Mouse (Mus musculus) lung, embryonic 16.5 days (tissue): ENCODE data around the gene Polg2. TPM values are rescaled to one million over a fixed set of nuclear protein-coding genes. Genes with fewer than 3 reads are reported as not detected.
"Not testable (repeated sequence)": the region's sequence is repeated elsewhere in the genome, so short reads cannot be mapped to it uniquely, and the experiment has no call there.

Experiments
- ATAC-seq: fragments of 200-750 bp; cut with Nextera tagmentation; 2 replicates; pipeline ENCODE4 v1.8.0; 2017; ENCODE audit warnings: low read depth, mild to moderate bottlenecking, moderate library complexity
- H3K27ac ChIP-seq: fragments of 300-500 bp; sonication (generic); 2 replicates; pipeline ENCODE4 v1.5.1; 2014; ENCODE audit warnings: mild to moderate bottlenecking, control low read depth, low read length
- H3K27me3 ChIP-seq: fragments of 300-500 bp; sonication (generic); 2 replicates; pipeline ENCODE4 v1.6.1; 2014; ENCODE audit warnings: low read depth, low read length, mixed read lengths; ENCODE audit not compliant: control insufficient read depth, insufficient read depth
- H3K36me3 ChIP-seq: fragments of 300-500 bp; sonication (generic); 2 replicates; pipeline ENCODE4 v1.6.1; 2014; ENCODE audit warnings: low read length; ENCODE audit not compliant: control insufficient read depth, insufficient read depth
- H3K4me1 ChIP-seq: fragments of 300-500 bp; sonication (generic); replicated peaks from 2 replicates; pipeline ENCODE4 v1.6.1; 2014; ENCODE audit warnings: low read length, mixed read lengths; ENCODE audit not compliant: control insufficient read depth, insufficient read depth
- H3K4me2 ChIP-seq: fragments of 300-500 bp; sonication (generic); 2 replicates; pipeline ENCODE4 v1.6.1; 2014; ENCODE audit warnings: low read depth, low read length, control low read depth
- H3K4me3 ChIP-seq: fragments of 300-500 bp; sonication (generic); 2 replicates; pipeline ENCODE4 v1.5.1; 2014; ENCODE audit warnings: mild to moderate bottlenecking, low read length, control low read depth
- H3K9ac ChIP-seq: fragments of 300-500 bp; sonication (generic); 2 replicates; pipeline ENCODE4 v1.6.1; 2014; ENCODE audit warnings: low read length, control low read depth
- H3K9me3 ChIP-seq: fragments of 300-500 bp; sonication (generic); 2 replicates; pipeline ENCODE4 v1.6.1; 2016; ENCODE audit warnings: low read length; ENCODE audit not compliant: control insufficient read depth
- WGBS: fragments of 180-500 bp; shearing (Covaris S2); extraction: QIAGEN DNeasy Blood & Tissue Kit; methylation state at CpG from one replicate; pipeline ENCODE4 v1.1.7; 2014; 5-methylcytosine and 5-hydroxymethylcytosine counted together
- polyA plus RNA-seq: library from polyadenylated mRNA; unstranded; fragments of >200 nt; fragmentation: Nextera tagmentation; extraction: Ambion mirVana; gene quantifications from 2 replicates; pipeline ENCODE4 v1.2.1, GENCODE M21; 2015

The Polg2 gene
- polyA plus RNA-seq, 1 experiment from 2014 or later: 9.0 TPM

DNA sequence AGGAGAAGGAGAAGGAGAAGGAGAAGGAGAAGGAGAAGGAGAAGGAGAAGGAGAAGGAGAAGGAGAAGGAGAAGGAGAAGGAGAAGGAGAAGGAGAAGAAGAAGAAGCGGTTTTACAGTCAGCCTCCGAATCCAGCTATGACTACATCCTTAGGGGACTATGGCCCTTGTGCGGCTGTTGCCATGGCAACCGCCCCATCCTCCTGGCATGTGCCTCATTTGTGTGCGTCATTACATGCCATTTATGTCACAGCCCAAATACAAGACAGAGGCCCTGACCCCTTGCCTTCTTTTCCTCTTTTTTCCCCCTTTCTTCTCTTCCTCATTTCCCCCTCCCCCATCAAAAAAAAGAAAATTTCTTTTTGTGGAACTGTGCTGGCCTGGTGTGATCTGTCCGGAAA, 38.1 kb downstream of the Polg2 start:
- H3K36me3 ChIP-seq: no peaks in the 10 kb centered on the region
- H3K4me2 ChIP-seq: no peak overlapping the region
- no peaks in the 10 kb centered on the region for H3K9me3 ChIP-seq
- no peak overlapping the region for H3K9ac ChIP-seq
- no peaks in the 10 kb centered on the region for H3K27me3 ChIP-seq
- H3K4me1 ChIP-seq: no peaks in the 10 kb centered on the region
- no peak overlapping the region for H3K27ac ChIP-seq
- no peak for ATAC-seq
- no peak overlapping the region for H3K4me3 ChIP-seq
- 64% methylated on average over 6 of the region's 6 CpGs for WGBS

DNA sequence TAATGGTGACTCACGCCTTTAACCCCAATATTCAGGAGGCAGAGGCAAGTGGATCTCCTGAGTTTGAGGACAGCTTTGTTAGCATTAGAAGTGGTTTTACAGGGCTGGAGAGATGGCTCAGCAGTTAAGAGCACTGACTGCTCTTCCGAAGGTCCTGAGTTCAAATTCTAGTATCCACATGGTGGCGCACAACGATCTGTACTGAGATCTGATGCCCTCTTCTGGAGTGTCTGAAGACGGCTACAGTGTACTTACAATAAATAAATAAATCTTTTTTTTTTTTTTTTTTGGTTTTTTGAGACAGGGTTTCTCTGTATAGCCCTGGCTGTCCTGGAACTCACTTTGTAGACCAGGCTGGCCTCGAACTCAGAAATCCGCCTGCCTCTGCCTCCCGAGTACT, 38.6 kb downstream of the Polg2 start:
- H3K27ac ChIP-seq, ATAC-seq: not testable (repeated sequence)

DNA sequence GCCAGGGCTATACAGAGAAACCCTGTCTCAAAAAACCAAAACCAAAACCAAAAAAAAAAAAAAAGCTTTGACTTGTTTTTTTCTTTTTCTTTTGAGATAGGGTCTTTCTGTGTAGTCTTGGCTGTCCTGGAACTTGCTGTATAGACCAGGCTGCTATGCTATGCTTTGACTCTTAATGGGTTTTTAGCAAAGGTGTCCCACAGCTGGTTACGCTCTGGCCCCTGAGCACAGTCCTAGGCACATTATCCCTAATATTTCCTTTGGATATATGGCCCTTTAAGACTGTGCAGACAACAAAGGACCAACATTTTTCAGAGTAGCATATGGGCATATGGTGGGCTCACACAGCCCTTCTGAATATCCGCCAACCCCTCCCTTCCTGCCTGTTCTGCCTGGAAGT, 40.2 kb downstream of the Polg2 start:
- whole genome bisulfite sequencing: 89% methylated on average over 2 of the region's 2 CpGs
- H3K4me3 ChIP-seq: no peak overlapping the region
- H3K4me2 ChIP-seq: no peak overlapping the region
- H3K9ac ChIP-seq: no peak overlapping the region
- H3K27ac ChIP-seq: no peak overlapping the region
- H3K4me1 ChIP-seq: no peaks in the 10 kb centered on the region
- ATAC-seq: no peak
- H3K9me3 ChIP-seq: no peaks in the 10 kb centered on the region
- no peaks in the 10 kb centered on the region for H3K36me3 ChIP-seq
- H3K27me3 ChIP-seq: no peaks in the 10 kb centered on the region

More for the DNA sequence above, 38.6 kb downstream of the Polg2 start:
- H3K9ac ChIP-seq, H3K27me3 ChIP-seq, H3K36me3 ChIP-seq, H3K9me3 ChIP-seq, H3K4me2 ChIP-seq, H3K4me1 ChIP-seq, H3K4me3 ChIP-seq: not testable (repeated sequence)
- 86% methylated on average over 5 of the region's 8 CpGs for WGBS

DNA sequence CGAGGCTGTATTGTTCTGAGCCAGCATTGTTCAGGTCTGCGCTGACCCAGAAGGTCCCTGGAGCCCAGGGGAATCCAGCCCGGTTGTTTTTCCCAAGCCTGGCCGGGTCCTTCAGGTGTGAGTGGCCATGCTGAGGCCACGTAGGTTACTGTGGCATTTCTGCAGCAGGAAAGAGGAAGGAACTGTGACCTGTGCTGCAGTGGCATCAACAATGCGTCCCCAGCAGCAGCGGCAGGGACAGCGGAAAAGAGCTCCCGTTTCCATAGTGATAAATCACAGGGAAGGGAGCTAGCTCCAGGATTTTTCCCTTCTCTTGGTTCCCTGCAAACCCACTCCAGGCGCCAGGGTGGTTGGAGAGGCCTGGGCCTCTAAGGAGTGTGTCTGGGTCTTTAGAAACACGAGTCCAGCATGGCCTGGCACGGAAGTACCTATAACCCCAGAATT, 42.1 kb downstream of the Polg2 start:
- Histone ChIP-seq H3K27me3 (no peaks in the 10 kb centered on the region), H3K4me3 (no peak overlapping the region), H3K9ac (no peak overlapping the region), H3K4me2 (no peak overlapping the region), H3K4me1 (0 out of 2 replicates have a peak, but pooled peaks cover 3% of the 10 kb centered on the region), H3K9me3 (no peaks in the 10 kb centered on the region), H3K36me3 (no peaks in the 10 kb centered on the region), H3K27ac (peak overlapping the region; percentile 38)
- WGBS: 23% methylated on average over 12 of the region's 12 CpGs
- peak; percentile 74 for ATAC-seq

DNA sequence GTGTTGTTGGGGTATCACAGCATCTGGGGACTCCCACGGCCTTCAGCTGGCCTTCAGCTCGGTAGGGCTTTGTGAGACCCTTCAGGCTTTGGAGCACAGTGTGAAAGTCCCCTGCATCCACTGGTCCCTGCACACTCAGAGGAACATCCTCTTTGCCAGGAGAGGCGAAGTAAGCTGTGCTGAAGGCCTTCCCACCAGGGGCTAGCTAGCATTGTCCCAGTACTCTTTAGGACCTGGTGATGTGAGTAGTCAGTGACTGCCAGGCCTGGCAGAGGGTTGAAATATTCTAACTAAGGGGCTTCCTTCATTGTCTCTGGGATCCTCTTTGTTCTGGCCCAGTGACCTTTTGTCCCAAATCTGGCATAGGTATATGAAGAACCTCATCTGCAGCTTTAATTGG, 42.7 kb downstream of the Polg2 start:
- Histone ChIP-seq H3K36me3 (no peaks in the 10 kb centered on the region), H3K4me3 (no peak overlapping the region), H3K9ac (no peak overlapping the region), H3K27me3 (no peaks in the 10 kb centered on the region), H3K27ac (peak overlapping the region; percentile 14), H3K4me2 (no peak overlapping the region), H3K4me1 (0 out of 2 replicates have a peak, but pooled peaks cover 3% of the 10 kb centered on the region), H3K9me3 (no peaks in the 10 kb centered on the region)
- WGBS: 61% methylated on average over 3 of the region's 3 CpGs
- ATAC-seq: no peak

DNA sequence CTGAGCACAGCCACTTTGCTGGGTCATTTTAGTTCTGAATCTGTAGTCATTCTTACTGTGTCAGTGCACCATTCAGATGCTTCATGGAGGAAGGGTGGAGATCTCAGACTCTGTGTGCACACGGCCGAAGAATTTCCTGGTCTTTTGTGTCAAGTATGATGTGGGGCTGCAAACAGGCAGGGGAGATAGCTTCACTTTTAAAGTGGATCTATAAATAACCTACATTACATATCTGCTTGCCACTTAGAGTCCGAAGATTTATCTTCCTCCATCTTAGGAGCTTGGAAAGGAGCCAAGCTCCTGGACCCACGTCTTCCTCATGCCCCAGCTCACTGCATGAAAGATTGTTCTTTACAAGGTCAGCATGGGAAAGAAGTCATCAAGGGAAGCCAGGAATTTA, 48.6 kb downstream of the Polg2 start:
- peak; percentile 82 for ATAC-seq
- Histone ChIP-seq H3K4me1 (0 out of 2 replicates have a peak, but pooled peaks cover 6% of the 10 kb centered on the region), H3K9me3 (peaks cover 7% of the 10 kb centered on the region), H3K27ac (peak overlapping the region; percentile 45), H3K9ac (no peak overlapping the region), H3K4me2 (no peak overlapping the region), H3K27me3 (no peaks in the 10 kb centered on the region), H3K4me3 (no peak overlapping the region), H3K36me3 (no peaks in the 10 kb centered on the region)
- whole genome bisulfite sequencing: 14% methylated on average over 4 of the region's 4 CpGs

DNA sequence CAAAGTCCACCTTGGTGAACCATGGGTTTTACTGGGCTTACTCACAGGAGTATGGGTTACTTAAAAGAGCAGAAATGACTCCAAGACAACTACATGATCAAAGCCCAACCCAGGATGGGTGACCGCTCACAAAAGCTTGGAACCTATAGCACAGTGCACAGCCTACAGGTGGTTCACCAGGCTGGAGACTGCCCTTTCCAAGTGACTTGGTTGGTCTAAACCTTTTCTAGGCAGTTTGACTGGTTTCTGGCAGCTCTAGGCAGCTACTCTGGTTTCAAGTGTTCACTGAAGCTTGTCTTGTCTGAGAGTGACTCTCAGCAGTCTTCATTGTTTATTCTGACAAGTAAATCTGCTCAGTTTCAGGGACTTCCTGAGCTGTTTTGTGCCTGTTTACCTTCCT, 49.7 kb downstream of the Polg2 start:
- no peak for ATAC-seq
- Histone ChIP-seq H3K9me3 (peaks cover 7% of the 10 kb centered on the region), H3K4me2 (no peak overlapping the region), H3K27ac (peak overlapping the region; percentile 45; the same call in 1 of the 2 replicates), H3K36me3 (no peaks in the 10 kb centered on the region), H3K4me3 (no peak overlapping the region), H3K4me1 (0 out of 2 replicates have a peak, but pooled peaks cover 6% of the 10 kb centered on the region), H3K27me3 (no peaks in the 10 kb centered on the region), H3K9ac (no peak overlapping the region)
- 95% methylated on average over 1 of the region's 1 CpGs for WGBS

DNA sequence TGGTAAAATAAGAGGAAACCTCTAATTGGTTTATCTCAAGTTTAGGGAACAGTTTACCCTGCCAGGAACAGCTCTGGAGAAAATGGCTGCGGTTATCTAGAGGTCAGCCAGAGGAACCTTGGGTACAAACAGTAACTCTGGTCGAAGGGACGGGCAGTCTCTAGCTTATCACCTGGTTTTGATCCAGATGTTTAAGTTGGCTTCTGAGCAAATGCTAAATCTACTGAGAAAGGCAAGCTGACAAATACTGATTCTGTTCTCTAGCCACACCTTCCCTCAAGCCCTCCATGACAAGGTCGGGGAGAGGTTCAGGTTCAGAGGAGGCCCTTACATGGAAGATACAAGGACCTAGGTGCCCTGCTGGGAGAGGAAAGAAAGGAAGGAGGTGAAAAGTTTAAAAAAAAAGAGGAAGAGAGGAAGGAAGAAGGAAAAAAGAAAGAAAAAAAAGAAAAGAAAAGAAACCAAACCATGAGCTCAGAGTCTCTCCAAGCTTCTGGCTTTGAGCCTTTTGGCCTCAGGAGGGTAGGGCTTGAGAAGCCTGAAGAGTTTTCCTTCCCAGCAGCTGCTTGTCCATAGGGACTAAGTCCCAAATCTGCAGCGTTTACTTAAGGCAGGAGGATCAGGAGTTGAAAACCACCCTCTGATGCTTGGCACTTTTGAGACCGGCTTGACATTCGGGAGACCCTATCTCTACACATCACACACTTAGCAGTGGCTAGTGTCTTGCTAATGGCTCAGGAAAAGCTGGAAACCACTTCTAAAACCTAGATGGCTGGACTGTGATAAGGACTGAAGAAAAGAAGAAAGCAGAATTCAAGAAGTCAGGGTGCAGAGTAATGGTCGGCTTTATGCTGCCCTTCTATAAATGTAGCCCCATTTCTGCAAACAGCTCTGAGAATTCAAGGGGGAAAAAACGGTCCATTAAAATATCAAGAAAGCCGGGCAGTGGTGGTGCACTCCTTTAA, 50.7 kb downstream of the Polg2 start:
- WGBS: 59% methylated on average over 10 of the region's 10 CpGs
- Histone ChIP-seq H3K27me3 (no peaks in the 10 kb centered on the region), H3K27ac (no peak overlapping the region), H3K4me3 (no peak overlapping the region), H3K4me1 (0 out of 2 replicates have a peak, but pooled peaks cover 3% of the 10 kb centered on the region), H3K9ac (no peak overlapping the region), H3K4me2 (no peak overlapping the region), H3K9me3 (peaks cover 7% of the 10 kb centered on the region), H3K36me3 (no peaks in the 10 kb centered on the region)
- ATAC-seq: no peak

DNA sequence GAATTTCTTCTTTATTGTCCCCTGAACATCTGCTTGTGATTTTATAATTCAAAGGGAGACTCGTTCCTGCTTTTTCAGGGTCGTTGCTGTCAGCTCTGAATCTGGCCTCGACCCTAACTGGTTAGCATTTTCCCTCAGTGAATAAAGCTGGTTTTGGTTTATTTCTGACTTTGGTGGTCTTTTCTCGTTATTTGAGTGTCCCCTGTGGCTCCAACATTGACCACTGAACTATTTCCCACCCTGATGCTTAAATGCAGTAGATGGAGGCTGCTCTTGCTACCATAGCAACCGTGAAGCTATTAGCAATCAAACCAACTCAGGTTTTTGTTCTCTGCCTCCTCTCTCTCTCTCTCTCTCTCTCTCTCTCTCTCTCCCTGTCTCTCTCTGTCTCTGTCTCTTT, 51.4 kb downstream of the Polg2 start:
- Histone ChIP-seq H3K4me1 (0 out of 2 replicates have a peak, but pooled peaks cover 3% of the 10 kb centered on the region), H3K4me2 (no peak overlapping the region), H3K9ac (no peak overlapping the region), H3K4me3 (no peak overlapping the region), H3K9me3 (peaks cover 7% of the 10 kb centered on the region), H3K27me3 (no peaks in the 10 kb centered on the region), H3K36me3 (no peaks in the 10 kb centered on the region), H3K27ac (no peak overlapping the region)
- ATAC-seq: no peak
- WGBS: 69% methylated on average over 5 of the region's 5 CpGs
